Mouse (Mus musculus): ENCODE measurements around the gene Pdcd1lg2. TPM values are rescaled to one million over a fixed set of nuclear protein-coding genes. Genes with fewer than 3 reads are reported as not detected.
A peak's percentile ranks its signal among the peaks of the same experiment; 100 is the strongest.

Gene Pdcd1lg2
- 0.05 and 0.06 TPM in 2 replicates for polyA plus RNA-seq (2015; fragmentation: Nextera tagmentation; extraction: Ambion mirVana)

DNA sequence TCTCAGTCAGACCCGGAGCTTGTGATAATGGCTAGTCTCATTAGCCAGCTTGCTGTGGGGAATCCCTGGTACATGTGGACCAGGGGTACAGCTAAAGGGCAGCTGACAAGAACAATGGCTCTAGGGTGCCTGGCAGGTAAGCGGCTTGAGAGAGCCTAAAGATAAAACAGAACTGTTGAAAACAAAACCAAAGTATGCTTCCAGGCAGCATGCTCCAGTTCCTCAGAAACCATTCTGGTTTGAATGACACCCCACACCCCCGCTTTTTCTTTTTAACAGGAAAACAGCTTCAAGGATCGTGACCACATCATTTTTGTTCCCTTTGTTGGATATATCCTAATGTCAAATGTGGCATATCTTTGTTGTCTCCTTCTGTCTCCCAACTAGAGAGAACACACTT lies at the start of gene Pdcd1lg2:
TSS of gene Pdcd1lg2 (plus strand) at position 301 of the 400 bp plus-strand sequence.
- no peaks in the 10 kb centered on the region for H3K27me3 ChIP-seq (ENCODE audit: control insufficient read depth, insufficient read depth, low read length)
- H3K4me2 ChIP-seq (replicated peaks; ENCODE audit: low read depth) = no peak within 1 kb of the TSS
- DNase-seq (ENCODE audit: low spot score) (no peak), ATAC-seq (ENCODE audit: low FRiP score, low TSS enrichment) (no peak)
- H3K27ac ChIP-seq (replicated peaks) = no peak within 1 kb of the TSS
- H3K9ac ChIP-seq (ENCODE audit: low read length) = no peak within 1 kb of the TSS
- H3K36me3 ChIP-seq (ENCODE audit: control insufficient read depth, insufficient read depth, low read length) = no peaks in the 10 kb centered on the region
- TF ChIP-seq CTCF (IDR thresholded peaks at IDR 0.05; ENCODE audit: low read depth) = no peak
- TF ChIP-seq EP300 (optimal IDR thresholded peaks at IDR 0.05) = no peak
- H3K4me3 ChIP-seq (ENCODE audit: low read depth, low read length) = no peak within 1 kb of the TSS
- H3K9me3 ChIP-seq (ENCODE audit: control insufficient read depth, low read length) = no peaks in the 10 kb centered on the region
- 84% methylated on average over 4 of the region's 4 CpGs for WGBS
- H3K4me1 ChIP-seq (replicated peaks; ENCODE audit: control insufficient read depth, insufficient read depth) = no peaks in the 10 kb centered on the region

DNA sequence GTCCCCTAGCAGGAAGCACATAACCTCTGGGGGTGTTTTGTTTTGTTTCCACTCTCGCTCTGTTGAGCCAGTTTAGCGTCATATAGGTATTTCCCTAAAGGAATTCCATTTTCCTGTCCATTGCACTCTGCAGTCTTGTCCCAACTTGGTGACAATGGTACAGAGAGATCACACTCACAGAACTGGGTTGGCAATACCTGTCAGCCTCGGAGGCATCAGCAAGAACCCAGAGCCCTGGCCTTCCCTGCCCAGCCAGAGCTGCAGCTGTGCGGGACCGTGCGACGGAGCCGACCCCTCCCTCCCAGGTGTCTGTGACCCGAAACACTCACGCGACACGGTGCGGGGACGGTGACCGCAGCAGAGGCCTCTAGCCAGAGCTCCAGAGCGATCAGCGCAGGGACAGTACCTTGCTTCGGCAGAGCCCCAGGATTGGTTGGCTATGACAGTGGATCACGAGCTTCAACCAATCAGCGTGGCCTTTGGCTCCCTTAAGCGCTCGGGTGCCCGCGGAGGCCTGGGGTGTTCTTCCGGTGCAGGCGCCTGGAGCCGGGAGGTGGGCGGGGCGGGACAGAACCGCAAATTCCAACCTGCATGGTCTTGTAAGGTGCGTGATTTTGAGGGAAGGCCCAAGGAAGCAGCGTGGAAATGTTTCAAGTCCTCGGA lies 49.1 kb upstream of the Pdcd1lg2 start:
- Histone ChIP-seq H3K4me2 (replicated peaks; ENCODE audit: low read depth) (peak overlapping the region; percentile 86), H3K36me3 (ENCODE audit: control insufficient read depth, insufficient read depth, low read length) (peaks cover 3% of the 10 kb centered on the region; the same call in 1 of the 2 replicates), H3K27ac (replicated peaks) (peak overlapping the region; percentile 71), H3K9me3 (ENCODE audit: control insufficient read depth, low read length) (no peaks in the 10 kb centered on the region), H3K9ac (ENCODE audit: low read length) (peak overlapping the region; percentile 76), H3K27me3 (ENCODE audit: control insufficient read depth, insufficient read depth, low read length) (no peaks in the 10 kb centered on the region), H3K4me3 (ENCODE audit: low read depth, low read length) (peak overlapping the region; percentile 63), H3K4me1 (replicated peaks; ENCODE audit: control insufficient read depth, insufficient read depth) (peaks cover 2% of the 10 kb centered on the region; the same call in 1 of the 2 replicates)
- DNase-seq (ENCODE audit: low spot score) (peak; percentile 89), ATAC-seq (ENCODE audit: low FRiP score, low TSS enrichment) (peak; percentile 96)
- WGBS = 1% methylated on average over 33 of the region's 33 CpGs
- TF ChIP-seq CTCF (IDR thresholded peaks at IDR 0.05; ENCODE audit: low read depth) (no peak), EP300 (optimal IDR thresholded peaks at IDR 0.05) (no peak)

- no peak for DNase-seq (ENCODE audit: low spot score)
- 27% methylated on average over 13 of the region's 13 CpGs for WGBS
Observed at GRCm38 (mm10) chr19:29362173-29362930, 48.4 kb upstream of the Pdcd1lg2 start.

GRCm38 (mm10) chr19:29363557-29363956 lies 47.2 kb upstream of the Pdcd1lg2 start:
- Histone ChIP-seq H3K4me3 (ENCODE audit: low read depth, low read length) (no peak overlapping the region), H3K27me3 (ENCODE audit: control insufficient read depth, insufficient read depth, low read length) (no peaks in the 10 kb centered on the region), H3K27ac (replicated peaks) (no peak overlapping the region), H3K9me3 (ENCODE audit: control insufficient read depth, low read length) (no peaks in the 10 kb centered on the region), H3K4me2 (replicated peaks; ENCODE audit: low read depth) (no peak overlapping the region), H3K36me3 (ENCODE audit: control insufficient read depth, insufficient read depth, low read length) (peaks cover 3% of the 10 kb centered on the region; the same call in 1 of the 2 replicates), H3K4me1 (replicated peaks; ENCODE audit: control insufficient read depth, insufficient read depth) (peaks cover 2% of the 10 kb centered on the region; the same call in 1 of the 2 replicates), H3K9ac (ENCODE audit: low read length) (no peak overlapping the region)
- WGBS = 89% methylated on average over 7 of the region's 7 CpGs
- ATAC-seq (ENCODE audit: low FRiP score, low TSS enrichment) = no peak
- TF ChIP-seq EP300 (optimal IDR thresholded peaks at IDR 0.05) (no peak), CTCF (IDR thresholded peaks at IDR 0.05; ENCODE audit: low read depth) (no peak)
- no peak for DNase-seq (ENCODE audit: low spot score)

More at GRCm38 (mm10) chr19:29362173-29362930, 48.4 kb upstream of the Pdcd1lg2 start:
- no peak for ATAC-seq (ENCODE audit: low FRiP score, low TSS enrichment)
- Histone ChIP-seq H3K27me3 (ENCODE audit: control insufficient read depth, insufficient read depth, low read length) (no peaks in the 10 kb centered on the region), H3K4me1 (replicated peaks; ENCODE audit: control insufficient read depth, insufficient read depth) (peaks cover 2% of the 10 kb centered on the region; the same call in 1 of the 2 replicates), H3K9ac (ENCODE audit: low read length) (peak overlapping the region; percentile 76; the same call in 1 of the 2 replicates), H3K4me2 (replicated peaks; ENCODE audit: low read depth) (peak overlapping the region; percentile 86), H3K4me3 (ENCODE audit: low read depth, low read length) (peak overlapping the region; percentile 63), H3K36me3 (ENCODE audit: control insufficient read depth, insufficient read depth, low read length) (peaks cover 3% of the 10 kb centered on the region; the same call in 1 of the 2 replicates), H3K27ac (replicated peaks) (peak overlapping the region; percentile 49; the same call in 1 of the 2 replicates), H3K9me3 (ENCODE audit: control insufficient read depth, low read length) (no peaks in the 10 kb centered on the region)
- no peak for TF ChIP-seq EP300 (optimal IDR thresholded peaks at IDR 0.05)
- TF ChIP-seq CTCF (IDR thresholded peaks at IDR 0.05; ENCODE audit: low read depth) = no peak

- Histone ChIP-seq H3K4me2 (replicated peaks; ENCODE audit: low read depth) (no peak overlapping the region), H3K9ac (ENCODE audit: low read length) (no peak overlapping the region), H3K4me3 (ENCODE audit: low read depth, low read length) (no peak overlapping the region), H3K27me3 (ENCODE audit: control insufficient read depth, insufficient read depth, low read length) (no peaks in the 10 kb centered on the region), H3K36me3 (ENCODE audit: control insufficient read depth, insufficient read depth, low read length) (no peaks in the 10 kb centered on the region), H3K4me1 (replicated peaks; ENCODE audit: control insufficient read depth, insufficient read depth) (peaks cover 2% of the 10 kb centered on the region; the same call in 1 of the 2 replicates), H3K9me3 (ENCODE audit: control insufficient read depth, low read length) (no peaks in the 10 kb centered on the region), H3K27ac (replicated peaks) (no peak overlapping the region)
- TF ChIP-seq CTCF (IDR thresholded peaks at IDR 0.05; ENCODE audit: low read depth) (no peak), EP300 (optimal IDR thresholded peaks at IDR 0.05) (no peak)
- 80% methylated on average over 5 of the region's 5 CpGs for WGBS
- ATAC-seq (ENCODE audit: low FRiP score, low TSS enrichment) (no peak), DNase-seq (ENCODE audit: low spot score) (no peak)
Observed at GRCm38 (mm10) chr19:29364076-29364475, 46.6 kb upstream of the Pdcd1lg2 start.

Measured in stomach, postnatal 0 days (tissue).